Mouse (Mus musculus) CH12.LX (cell line): ENCODE data around the gene Ssb. TPM values are rescaled to one million over a fixed set of nuclear protein-coding genes. Genes with fewer than 3 reads are reported as not detected.
A peak's percentile ranks its signal among the peaks of the same experiment; 100 is the strongest.

Experiments
- DNase-seq: peaks from one replicate; pipeline ENCODE4 v3.0.0-alpha.2; 2013; ENCODE audit errors: extremely low read depth
- H3K27ac ChIP-seq: 2 replicates; pipeline ENCODE4 v1.5.1; 2012; ENCODE audit warnings: low read depth, mild to moderate bottlenecking, control low read depth, moderate library complexity; ENCODE audit not compliant: insufficient read depth
- H3K27me3 ChIP-seq: replicated peaks from 2 replicates; pipeline ENCODE3; 2012; ENCODE audit warnings: inconsistent platforms
- H3K36me3 ChIP-seq, 2 experiments: replicated peaks in 1 of 2; 2 replicates each; pipeline versions ENCODE3 to v1.6.1; 2012; ENCODE audit warnings: inconsistent platforms in 1 of 2, low read length in 1 of 2, mild to moderate bottlenecking in 1 of 2, mixed read lengths in 1 of 2, moderate library complexity in 1 of 2; ENCODE audit not compliant: control insufficient read depth in 1 of 2, insufficient read depth in 1 of 2
- H3K4me1 ChIP-seq, 2 experiments: 2 replicates each; pipeline ENCODE4 v1.6.1; 2012; ENCODE audit warnings: inconsistent platforms in 1 of 2, moderate library complexity in 1 of 2; ENCODE audit not compliant: insufficient read depth in 2 of 2, control insufficient read depth in 1 of 2
- H3K4me2 ChIP-seq: 2 replicates; pipeline ENCODE4 v1.6.1; 2012; ENCODE audit warnings: low read depth, mild to moderate bottlenecking, control low read depth; ENCODE audit not compliant: poor library complexity, insufficient read depth, severe bottlenecking
- H3K4me3 ChIP-seq, 3 experiments: fragments of 150-350 bp in 1 of 3; sonication (generic) in 1 of 3; replicated peaks in 1 of 3; 2 replicates each; pipeline versions ENCODE3 to v1.5.1; 2011 to 2012; ENCODE audit warnings: low read depth in 2 of 3, low read length in 2 of 3, mild to moderate bottlenecking in 2 of 3, moderate library complexity in 2 of 3, control low read depth in 1 of 3, improper control_type of control experiment in 1 of 3, inconsistent platforms in 1 of 3, mixed read lengths in 1 of 3; ENCODE audit not compliant: poor library complexity in 1 of 3
- H3K79me2 ChIP-seq: replicated peaks from 2 replicates; pipeline ENCODE4 v1.6.1; 2012; ENCODE audit warnings: mild to moderate bottlenecking, moderate library complexity; ENCODE audit not compliant: control insufficient read depth, poor library complexity, insufficient read depth, severe bottlenecking; ENCODE audit errors: extremely low read depth
- H3K9ac ChIP-seq: 2 replicates; pipeline ENCODE4 v1.6.1; 2012; ENCODE audit warnings: low read depth, mild to moderate bottlenecking, control low read depth, moderate library complexity; ENCODE audit not compliant: insufficient read depth
- H3K9me3 ChIP-seq: replicated peaks from 2 replicates; pipeline ENCODE3; 2012; ENCODE audit warnings: low read length, inconsistent platforms, mixed read lengths
- BHLHE40 ChIP-seq: IDR thresholded peaks from 2 replicates; pipeline ENCODE4 v1.6.1; 2011; ENCODE audit warnings: mild to moderate bottlenecking, low read depth, low read length, improper control_type of control experiment
- CHD2 ChIP-seq: IDR thresholded peaks from 2 replicates; pipeline ENCODE4 v1.6.1; 2011; ENCODE audit warnings: low read length, improper control_type of control experiment
- ELF1 ChIP-seq: IDR thresholded peaks from 2 replicates; pipeline ENCODE4 v1.6.1; 2014; ENCODE audit warnings: low read depth, mild to moderate bottlenecking, inconsistent platforms, low read length, improper control_type of control experiment
- JUND ChIP-seq: conservative IDR thresholded peaks from 2 replicates; pipeline ENCODE4 v1.6.1; 2011; ENCODE audit warnings: low read depth, low read length, improper control_type of control experiment
- MEF2A ChIP-seq: IDR thresholded peaks from 2 replicates; pipeline ENCODE4 v1.6.1; 2014; ENCODE audit warnings: low read depth, mild to moderate bottlenecking, inconsistent platforms, low read length, improper control_type of control experiment, borderline replicate concordance
- MXI1 ChIP-seq: IDR thresholded peaks from 2 replicates; pipeline ENCODE4 v1.6.1; 2011; ENCODE audit warnings: mild to moderate bottlenecking, low read depth, low read length, improper control_type of control experiment
- RAD21 ChIP-seq: IDR thresholded peaks from 2 replicates; pipeline ENCODE4 v1.6.1; 2011; ENCODE audit warnings: low read depth, mild to moderate bottlenecking, low read length, improper control_type of control experiment, moderate library complexity
- RCOR1 ChIP-seq: conservative IDR thresholded peaks from 2 replicates; pipeline ENCODE4 v1.6.1; 2012; ENCODE audit warnings: low read depth, mild to moderate bottlenecking, inconsistent platforms, low read length, improper control_type of control experiment
- SIN3A ChIP-seq: IDR thresholded peaks from 2 replicates; pipeline ENCODE4 v1.6.1; 2012; ENCODE audit warnings: low read length, improper control_type of control experiment, inconsistent platforms
- TCF12 ChIP-seq: IDR thresholded peaks from 2 replicates; pipeline ENCODE4 v1.6.1; 2014; ENCODE audit warnings: low read depth, mild to moderate bottlenecking, inconsistent platforms, low read length, improper control_type of control experiment
- USF1 ChIP-seq: IDR thresholded peaks from 2 replicates; pipeline ENCODE4 v1.6.1; 2014; ENCODE audit warnings: low read depth, mild to moderate bottlenecking, inconsistent platforms, low read length, improper control_type of control experiment
- ZKSCAN1 ChIP-seq: IDR thresholded peaks from 2 replicates; pipeline ENCODE4 v1.6.1; 2012; ENCODE audit warnings: low read depth, inconsistent platforms, low read length, improper control_type of control experiment, borderline replicate concordance
- ZMIZ1 ChIP-seq: IDR thresholded peaks from 2 replicates; pipeline ENCODE4 v1.6.1; 2012; ENCODE audit warnings: low read depth, mild to moderate bottlenecking, inconsistent platforms, low read length, improper control_type of control experiment
- dilution Hi-C: fragments of 300-500 bp; cut with MboI; formaldehyde crosslinking; loops from 2 replicates; pipeline ENCODE4 v1.14.3; 2020; ENCODE audit warnings: low sequenced_read_pairs; ENCODE audit not compliant: extremely low pct_unique_long_range_greater_than_20kb, extremely low pct_ligation_motif_present
- in situ Hi-C: fragments of 300-500 bp; cut with MboI; formaldehyde crosslinking; loops from 3 replicates; pipeline ENCODE4 v1.14.3; 2019; ENCODE audit warnings: low sequenced_read_pairs, low pct_ligation_motif_present, low pct_unique_long_range_greater_than_20kb, mixed read lengths
- polyA plus RNA-seq: library from polyadenylated mRNA; unstranded; fragments of >175 nt; gene quantifications from 2 replicates; pipeline ENCODE4 v1.2.1, GENCODE M21; 2012; ENCODE audit warnings: low read depth; ENCODE audit not compliant: insufficient read length
- total RNA-seq, 2 experiments: library from RNA; depleted of rRNA; stranded (reverse); fragments of 300-350 nt in 1 of 2; fragments of >200 nt in 1 of 2; gene quantifications; 2 replicates each; pipeline ENCODE4 v1.2.3; 2012 to 2014

Ssb gene
- total and polyA plus RNA-seq, 3 experiments: 124 to 410 (median 281) TPM

- Histone ChIP-seq H3K79me2 (no peaks in the 10 kb centered on the region), H3K27ac (no peak overlapping the region), H3K4me1 (peaks cover 0 to 2% of the 10 kb centered on the region in 2 experiments; a peak in 1 of 4 replicates), H3K36me3 (no peaks in the 10 kb centered on the region), H3K27me3 (peaks cover 6% of the 10 kb centered on the region), H3K9ac (no peak overlapping the region), H3K9me3 (no peaks in the 10 kb centered on the region), H3K4me3 (no peak overlapping the region), H3K4me2 (no peak overlapping the region)
- no peak for DNase-seq
- TF ChIP-seq MEF2A (no peak), ZMIZ1 (no peak), TCF12 (no peak), ZKSCAN1 (no peak)
- dilution Hi-C loops: no loop called here
- in situ Hi-C loops: no loop called here
Observed at GRCm38 (mm10) chr2:69820201-69820600, 41.2 kb upstream of the Ssb start.

GRCm38 (mm10) chr2:69821711-69822110 lies 39.7 kb upstream of the Ssb start, which contains the start of gene Klhl23:
Klhl23 (plus strand) TSS chr2:69821944.
- DNase-seq: no peak
- TF ChIP-seq USF1: no peak
- TF ChIP-seq RCOR1: no peak
- TF ChIP-seq MXI1: no peak
- TF ChIP-seq RAD21: no peak
- no peak for TF ChIP-seq SIN3A
- TF ChIP-seq ELF1: no peak
- TF ChIP-seq CHD2: no peak
- Histone ChIP-seq H3K36me3 (no peaks in the 10 kb centered on the region), H3K4me2 (peak within 1 kb of the TSS; percentile 79), H3K27me3 (peaks cover 6% of the 10 kb centered on the region), H3K4me1 (peaks cover 0 to 2% of the 10 kb centered on the region in 2 experiments; a peak in 1 of 4 replicates), H3K9me3 (no peaks in the 10 kb centered on the region), H3K79me2 (no peaks in the 10 kb centered on the region), H3K9ac (peak within 1 kb of the TSS; percentile 48; the same call in 1 of the 2 replicates), H3K4me3 (peak within 1 kb of the TSS in 2 of 3 experiments; percentile 38 to 66), H3K27ac (no peak within 1 kb of the TSS)
- in situ Hi-C loops (no loop called here), dilution Hi-C loops (no loop called here)

- no peaks in the 10 kb centered on the region for H3K79me2 ChIP-seq
- H3K27me3 ChIP-seq: peaks cover 6% of the 10 kb centered on the region
- peak overlapping the region; percentile 48; the same call in 1 of the 2 replicates for H3K9ac ChIP-seq
- dilution Hi-C loops: no loop called here
- in situ Hi-C loops: no loop called here
- TF ChIP-seq JUND: no peak
- TF ChIP-seq BHLHE40: no peak
- H3K4me1 ChIP-seq: peaks cover 0 to 2% of the 10 kb centered on the region in 2 experiments; a peak in 1 of 4 replicates
- H3K4me2 ChIP-seq: peak overlapping the region; percentile 79
- no peaks in the 10 kb centered on the region for H3K9me3 ChIP-seq
- H3K36me3 ChIP-seq: no peaks in the 10 kb centered on the region
- DNase-seq: no peak
- H3K4me3 ChIP-seq: peak overlapping the region in 2 of 3 experiments; percentile 38 to 66
- H3K27ac ChIP-seq: no peak overlapping the region
Observed at GRCm38 (mm10) chr2:69822361-69823128, 38.8 kb upstream of the Ssb start.
